Mouse (Mus musculus): ENCODE measurements around the gene Nfam1.

DNA sequence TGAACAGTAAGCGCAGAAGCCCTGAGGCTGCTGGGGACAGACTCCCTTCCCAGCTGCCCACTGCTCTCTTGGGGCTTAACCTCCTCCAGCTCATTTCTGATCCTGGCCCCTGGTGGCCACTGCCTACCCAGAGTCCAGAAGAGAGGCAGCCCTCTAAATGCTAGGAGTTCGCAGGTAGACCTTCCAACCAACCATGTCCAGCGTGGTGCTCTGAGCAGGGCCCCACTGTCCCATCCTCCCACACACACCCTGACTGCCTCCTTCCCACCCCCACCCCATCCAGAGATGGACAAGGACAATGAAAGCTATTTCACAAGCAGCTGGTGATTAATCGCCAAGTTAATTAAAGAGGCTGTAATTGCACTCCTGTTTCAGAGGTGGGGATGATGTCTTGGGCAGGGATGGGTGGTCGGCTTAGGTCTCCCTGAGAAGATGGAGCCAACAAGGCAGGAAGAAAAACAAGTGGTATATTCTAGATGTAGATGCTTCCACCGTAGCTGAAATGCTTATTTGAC is 43.9 kb downstream of the Nfam1 start:
- TF ChIP-seq CTCF (IDR thresholded peaks at IDR 0.05; ENCODE audit: low read depth, low read length) (no peak), POLR2A (IDR thresholded peaks at IDR 0.05; ENCODE audit: borderline replicate concordance, low read depth, low read length) (no peak)

All from bone marrow macrophage, adult 2 months (primary cell).